Mouse (Mus musculus): ENCODE data around the gene Rpl27a. TPM values are rescaled to one million over a fixed set of nuclear protein-coding genes. Genes with fewer than 3 reads are reported as not detected.

Gene Rpl27a
- polyA plus RNA-seq, 1 experiment from 2014 or later = 110 TPM

DNA sequence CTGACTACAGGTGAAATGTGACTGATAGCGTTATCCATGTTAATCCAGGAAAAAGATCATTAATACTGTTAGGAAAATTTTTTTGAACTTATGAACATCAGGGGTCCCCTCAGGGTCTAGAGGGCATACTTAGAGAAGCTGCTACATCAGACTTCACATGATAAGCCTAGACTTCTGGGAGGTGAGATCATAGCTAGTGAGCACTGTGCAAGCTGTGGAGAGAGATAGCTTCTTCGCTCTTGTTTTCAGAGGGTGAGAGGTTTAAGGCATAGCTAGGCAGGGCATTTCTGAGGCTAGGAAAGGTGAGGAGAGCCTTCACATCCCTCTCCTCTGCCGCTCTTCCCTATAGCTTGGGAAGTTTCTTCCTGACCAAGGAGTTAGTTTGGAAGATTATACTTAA, 7.1 kb upstream of the Rpl27a start:
- no peak overlapping the region for H3K4me3 ChIP-seq (ENCODE audit: low read depth, low read length)
- no peak overlapping the region for H3K27ac ChIP-seq (ENCODE audit: low read length)
- DNase-seq (ENCODE audit: low spot score) = no peak
- no peaks in the 10 kb centered on the region for H3K9me3 ChIP-seq (ENCODE audit: low read length)
- 81% methylated on average over 3 of the region's 3 CpGs for WGBS
- H3K4me2 ChIP-seq (replicated peaks; ENCODE audit: low read depth, low read length) = no peak overlapping the region
- H3K36me3 ChIP-seq (ENCODE audit: insufficient read depth, low read length) = no peaks in the 10 kb centered on the region
- no peak for TF ChIP-seq EP300 (IDR thresholded peaks at IDR 0.05)
- no peak for TF ChIP-seq CTCF (IDR thresholded peaks at IDR 0.05)
- H3K9ac ChIP-seq (replicated peaks; ENCODE audit: low read depth) = no peak overlapping the region
- H3K27me3 ChIP-seq (replicated peaks; ENCODE audit: insufficient read depth, low read length) = no peaks in the 10 kb centered on the region
- no peak for ATAC-seq
- H3K4me1 ChIP-seq (ENCODE audit: insufficient read depth, low read depth, low read length) = no peaks in the 10 kb centered on the region; the same call in 1 of the 2 replicates

DNA sequence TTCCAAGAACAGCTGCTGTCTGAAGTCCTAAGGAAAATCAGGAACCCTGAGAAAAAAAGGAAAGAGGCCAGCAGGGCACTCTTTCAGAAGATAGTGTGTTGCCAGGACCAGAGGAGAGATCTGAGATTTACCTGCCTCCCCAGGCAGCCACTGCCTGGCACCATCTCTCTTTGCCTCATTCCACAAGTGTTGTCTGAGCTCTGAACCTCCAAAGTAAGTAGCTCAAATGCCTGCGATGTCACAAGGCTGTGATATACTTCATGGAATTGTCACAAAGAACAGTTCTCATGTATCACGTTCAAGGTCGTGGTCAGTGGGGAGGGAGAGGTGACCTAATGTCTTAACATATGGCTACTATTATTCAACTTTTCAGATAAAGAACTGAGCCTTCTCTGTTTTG, 2.4 kb upstream of the Rpl27a start:
- no peak overlapping the region for H3K4me2 ChIP-seq (replicated peaks; ENCODE audit: low read depth, low read length)
- WGBS = 78% methylated on average over 3 of the region's 3 CpGs

DNA sequence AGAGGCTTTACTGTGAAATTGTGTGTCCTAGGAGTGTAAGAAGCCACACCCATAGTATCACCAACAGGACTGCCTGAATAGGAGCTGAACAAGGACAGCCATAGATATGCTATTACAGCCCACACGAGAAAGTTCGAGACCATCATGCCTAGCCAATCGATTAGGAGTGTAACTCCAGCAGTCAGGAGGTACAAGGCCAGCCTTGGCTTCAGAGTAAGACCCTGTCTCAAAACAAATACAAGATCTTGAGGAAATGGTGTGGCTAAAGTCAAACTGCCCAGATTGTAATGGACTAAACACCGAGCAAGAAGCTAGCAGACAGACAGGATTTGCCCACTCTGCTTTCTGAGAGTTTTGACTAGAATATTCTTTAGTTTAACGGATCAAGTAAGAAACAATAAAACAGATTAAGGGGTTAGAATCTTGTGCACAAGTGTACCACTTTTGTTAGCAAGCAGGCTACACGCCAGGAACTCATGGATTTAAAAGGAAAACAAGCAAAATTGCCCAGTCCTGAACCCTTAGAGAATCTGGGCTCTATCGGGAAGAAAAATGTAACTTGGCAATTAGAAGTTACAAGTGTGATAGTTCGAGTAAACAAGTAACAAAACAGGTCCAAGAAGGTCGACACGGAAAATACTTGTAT, 788 bp upstream of the Rpl27a start:
- Histone ChIP-seq H3K9me3 (ENCODE audit: low read length) (no peaks in the 10 kb centered on the region), H3K36me3 (ENCODE audit: insufficient read depth, low read length) (peaks cover 17% of the 10 kb centered on the region; the same call in 1 of the 2 replicates), H3K27ac (ENCODE audit: low read length) (peak overlapping the region; percentile 95), H3K9ac (replicated peaks; ENCODE audit: low read depth) (peak overlapping the region; percentile 56), H3K4me2 (replicated peaks; ENCODE audit: low read depth, low read length) (peak overlapping the region; percentile 60), H3K4me3 (ENCODE audit: low read depth, low read length) (peak overlapping the region; percentile 88), H3K27me3 (replicated peaks; ENCODE audit: insufficient read depth, low read length) (no peaks in the 10 kb centered on the region), H3K4me1 (ENCODE audit: insufficient read depth, low read depth, low read length) (peaks cover 7% of the 10 kb centered on the region; the same call in 1 of the 2 replicates)
- ATAC-seq (no peak), DNase-seq (ENCODE audit: low spot score) (peak; percentile 44)
- 15% methylated on average over 10 of the region's 10 CpGs for WGBS
- TF ChIP-seq CTCF (IDR thresholded peaks at IDR 0.05) = no peak
- no peak for TF ChIP-seq EP300 (IDR thresholded peaks at IDR 0.05)

More for the DNA sequence above, 2.4 kb upstream of the Rpl27a start:
- no peaks in the 10 kb centered on the region for H3K27me3 ChIP-seq (replicated peaks; ENCODE audit: insufficient read depth, low read length)
- peaks cover under 1% of the 10 kb centered on the region; the same call in 1 of the 2 replicates for H3K36me3 ChIP-seq (ENCODE audit: insufficient read depth, low read length)
- TF ChIP-seq EP300 (IDR thresholded peaks at IDR 0.05) = no peak
- no peak for TF ChIP-seq CTCF (IDR thresholded peaks at IDR 0.05)
- ATAC-seq (no peak), DNase-seq (ENCODE audit: low spot score) (no peak)
- H3K9me3 ChIP-seq (ENCODE audit: low read length) = no peaks in the 10 kb centered on the region
- no peak overlapping the region for H3K9ac ChIP-seq (replicated peaks; ENCODE audit: low read depth)
- H3K27ac ChIP-seq (ENCODE audit: low read length) = no peak overlapping the region
- H3K4me3 ChIP-seq (ENCODE audit: low read depth, low read length) = no peak overlapping the region
- peaks cover 7% of the 10 kb centered on the region; the same call in 1 of the 2 replicates for H3K4me1 ChIP-seq (ENCODE audit: insufficient read depth, low read depth, low read length)

DNA sequence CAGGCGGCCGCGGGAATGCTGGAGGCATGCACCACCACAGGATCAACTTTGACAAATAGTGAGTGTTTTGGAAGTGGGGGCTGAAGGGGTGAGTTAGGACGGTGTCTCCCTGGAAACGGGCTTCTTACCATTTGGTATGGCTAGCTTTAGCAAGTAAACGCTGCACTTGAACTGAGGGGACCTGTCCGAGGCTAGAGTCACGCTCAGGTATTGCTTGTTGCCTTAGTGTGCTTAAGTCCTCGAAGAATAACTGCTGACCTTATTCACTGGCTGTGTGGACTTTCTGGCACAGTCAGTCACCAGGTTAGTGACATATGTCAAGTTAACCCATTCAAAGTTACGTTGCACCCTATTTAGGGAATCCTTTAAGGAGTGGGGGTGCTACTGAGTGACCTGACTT, 989 bp downstream of the Rpl27a start:
- H3K4me3 ChIP-seq (ENCODE audit: low read depth, low read length) = peak overlapping the region; percentile 88

DNA sequence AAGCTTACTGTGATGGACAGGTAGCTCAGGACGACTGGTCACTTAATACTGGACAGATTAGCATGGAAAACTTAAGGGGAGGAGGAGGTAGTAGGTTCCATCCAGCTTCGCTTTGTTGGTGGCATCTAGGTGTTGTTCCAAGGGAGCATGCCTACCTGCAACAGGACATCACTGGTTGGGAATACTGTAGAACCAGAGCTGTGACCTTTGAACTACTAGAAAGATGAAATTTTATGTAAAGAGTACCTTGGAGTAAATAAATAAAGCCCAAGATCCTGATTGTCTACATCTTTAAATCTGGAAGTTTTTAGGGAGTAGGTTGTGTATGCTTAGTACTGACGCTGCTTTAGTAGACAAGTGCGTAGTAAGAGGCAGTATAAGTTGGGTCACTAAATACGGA, 3.1 kb downstream of the Rpl27a start:
- Histone ChIP-seq H3K4me1 (ENCODE audit: insufficient read depth, low read depth, low read length) (peaks cover 7% of the 10 kb centered on the region), H3K36me3 (ENCODE audit: insufficient read depth, low read length) (peaks cover 31% of the 10 kb centered on the region; the same call in 1 of the 2 replicates), H3K9ac (replicated peaks; ENCODE audit: low read depth) (no peak overlapping the region), H3K9me3 (ENCODE audit: low read length) (no peaks in the 10 kb centered on the region), H3K27ac (ENCODE audit: low read length) (no peak overlapping the region), H3K4me3 (ENCODE audit: low read depth, low read length) (no peak overlapping the region), H3K27me3 (replicated peaks; ENCODE audit: insufficient read depth, low read length) (no peaks in the 10 kb centered on the region), H3K4me2 (replicated peaks; ENCODE audit: low read depth, low read length) (no peak overlapping the region)
- DNase-seq (ENCODE audit: low spot score) (no peak), ATAC-seq (no peak)
- no peak for TF ChIP-seq EP300 (IDR thresholded peaks at IDR 0.05)
- no peak for TF ChIP-seq CTCF (IDR thresholded peaks at IDR 0.05)
- WGBS = 72% methylated on average over 5 of the region's 5 CpGs

More for the DNA sequence above, 989 bp downstream of the Rpl27a start:
- H3K4me2 ChIP-seq (replicated peaks; ENCODE audit: low read depth, low read length) = peak overlapping the region; percentile 66
- peaks cover 25% of the 10 kb centered on the region; the same call in 1 of the 2 replicates for H3K36me3 ChIP-seq (ENCODE audit: insufficient read depth, low read length)
- TF ChIP-seq CTCF (IDR thresholded peaks at IDR 0.05) (no peak), EP300 (IDR thresholded peaks at IDR 0.05) (no peak)
- H3K9me3 ChIP-seq (ENCODE audit: low read length) = no peaks in the 10 kb centered on the region
- ATAC-seq (no peak), DNase-seq (ENCODE audit: low spot score) (peak; percentile 33)
- peak overlapping the region; percentile 96 for H3K9ac ChIP-seq (replicated peaks; ENCODE audit: low read depth)
- 3% methylated on average over 10 of the region's 10 CpGs for WGBS
- H3K27me3 ChIP-seq (replicated peaks; ENCODE audit: insufficient read depth, low read length) = no peaks in the 10 kb centered on the region
- peaks cover 7% of the 10 kb centered on the region for H3K4me1 ChIP-seq (ENCODE audit: insufficient read depth, low read depth, low read length)
- H3K27ac ChIP-seq (ENCODE audit: low read length) = peak overlapping the region; percentile 91

DNA sequence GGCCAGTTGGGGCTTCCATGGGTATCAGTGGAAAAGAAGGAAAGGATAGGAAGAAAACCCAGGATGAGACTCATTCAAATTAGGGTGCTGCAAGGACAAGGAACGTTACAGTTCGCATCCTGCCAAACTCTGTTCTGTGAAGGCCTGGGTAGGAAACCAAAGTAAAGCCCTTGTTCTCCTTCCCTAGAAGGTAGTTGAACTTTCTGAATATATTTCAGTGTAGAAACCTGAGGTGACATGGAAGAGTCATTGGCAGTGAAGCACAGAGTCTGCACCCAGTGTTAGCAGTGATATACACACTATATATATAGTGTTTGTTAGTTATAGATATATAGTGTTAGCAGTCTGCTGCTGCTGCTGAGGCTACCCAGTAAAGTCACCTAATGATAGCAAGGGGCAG, 4.4 kb downstream of the Rpl27a start:
- WGBS = 54% methylated on average over 2 of the region's 2 CpGs
- no peak overlapping the region; the same call in 1 of the 2 replicates for H3K27ac ChIP-seq (ENCODE audit: low read length)
- H3K4me1 ChIP-seq (ENCODE audit: insufficient read depth, low read depth, low read length) = no peaks in the 10 kb centered on the region; the same call in 1 of the 2 replicates
- no peak overlapping the region for H3K9ac ChIP-seq (replicated peaks; ENCODE audit: low read depth)
- ATAC-seq (no peak), DNase-seq (ENCODE audit: low spot score) (no peak)
- H3K27me3 ChIP-seq (replicated peaks; ENCODE audit: insufficient read depth, low read length) = no peaks in the 10 kb centered on the region
- H3K9me3 ChIP-seq (ENCODE audit: low read length) = no peaks in the 10 kb centered on the region
- peaks cover 31% of the 10 kb centered on the region; the same call in 1 of the 2 replicates for H3K36me3 ChIP-seq (ENCODE audit: insufficient read depth, low read length)
- no peak overlapping the region for H3K4me2 ChIP-seq (replicated peaks; ENCODE audit: low read depth, low read length)
- TF ChIP-seq CTCF (IDR thresholded peaks at IDR 0.05) = no peak
- no peak for TF ChIP-seq EP300 (IDR thresholded peaks at IDR 0.05)
- no peak overlapping the region for H3K4me3 ChIP-seq (ENCODE audit: low read depth, low read length)

Data from lung, postnatal 0 days (tissue).